Mouse (Mus musculus) cerebellum, adult 9-11 months (tissue): ENCODE measurements around the gene Kmt2c.
A peak's percentile ranks its signal among the peaks of the same experiment; 100 is the strongest.

Experiments
- DNase-seq: peaks from one replicate; pipeline ENCODE4 v3.0.0; 2022

Kmt2c gene

GRCm38 (mm10) chr5:25498346-25498820, at the start of gene Kmt2c:
Kmt2c (minus strand) TSS chr5:25498783.
- DNase-seq = peak; percentile 86

GRCm38 (mm10) chr5:25546912-25547311, 48.3 kb upstream of the Kmt2c start:
- no peak for DNase-seq

- DNase-seq = no peak
Observed at GRCm38 (mm10) chr5:25544566-25544965, 46.0 kb upstream of the Kmt2c start.

GRCm38 (mm10) chr5:25544061-25544460, 45.5 kb upstream of the Kmt2c start:
- DNase-seq = peak; percentile 45

- DNase-seq = no peak
Observed at GRCm38 (mm10) chr5:25541661-25542060, 43.1 kb upstream of the Kmt2c start.

GRCm38 (mm10) chr5:25540921-25541320, 42.3 kb upstream of the Kmt2c start:
- no peak for DNase-seq

GRCm38 (mm10) chr5:25540412-25540811, 41.8 kb upstream of the Kmt2c start:
- no peak for DNase-seq

GRCm38 (mm10) chr5:25536921-25537409, 38.4 kb upstream of the Kmt2c start:
- DNase-seq = no peak

GRCm38 (mm10) chr5:25536451-25536850, 37.9 kb upstream of the Kmt2c start:
- no peak for DNase-seq

GRCm38 (mm10) chr5:25535566-25535965, 37.0 kb upstream of the Kmt2c start:
- no peak for DNase-seq

GRCm38 (mm10) chr5:25533298-25533697, 34.7 kb upstream of the Kmt2c start:
- DNase-seq = no peak

- peak; percentile 38 for DNase-seq
Observed at GRCm38 (mm10) chr5:25532256-25533147, 33.9 kb upstream of the Kmt2c start.

GRCm38 (mm10) chr5:25530629-25531028, 32.0 kb upstream of the Kmt2c start:
- DNase-seq = no peak

- DNase-seq = peak; percentile 100
Observed at GRCm38 (mm10) chr5:25529529-25530421, 31.2 kb upstream of the Kmt2c start.

- DNase-seq = peak; percentile 57
Observed at GRCm38 (mm10) chr5:25528851-25529528, 30.4 kb upstream of the Kmt2c start.

- DNase-seq = peak; percentile 43
Observed at GRCm38 (mm10) chr5:25527971-25528370, 29.4 kb upstream of the Kmt2c start.

GRCm38 (mm10) chr5:25526926-25527325, 28.3 kb upstream of the Kmt2c start:
- DNase-seq = peak; percentile 53

- no peak for DNase-seq
Observed at GRCm38 (mm10) chr5:25526116-25526515, 27.5 kb upstream of the Kmt2c start.

- DNase-seq = no peak
Observed at GRCm38 (mm10) chr5:25521461-25521860, 22.9 kb upstream of the Kmt2c start.

GRCm38 (mm10) chr5:25519820-25520219, 21.2 kb upstream of the Kmt2c start:
- DNase-seq = peak; percentile 45

- no peak for DNase-seq
Observed at GRCm38 (mm10) chr5:25517550-25517949, 19.0 kb upstream of the Kmt2c start.

- no peak for DNase-seq
Observed at GRCm38 (mm10) chr5:25516301-25516895, 17.8 kb upstream of the Kmt2c start.
